Mouse (Mus musculus) olfactory bulb, adult 2 months (tissue): ENCODE results near the gene Xylb. TPM values are rescaled to one million over a fixed set of nuclear protein-coding genes. Genes with fewer than 3 reads are reported as not detected.
A peak's percentile ranks its signal among the peaks of the same experiment; 100 is the strongest.

ENCODE experiments used
- H3K27ac ChIP-seq: fragments of 200-500 bp; 2 replicates; pipeline ENCODE4 v1.5.1; 2012; ENCODE audit warnings: low read depth, low read length; ENCODE audit not compliant: insufficient read depth
- H3K4me1 ChIP-seq: fragments of 200-500 bp; 2 replicates; pipeline ENCODE4 v1.6.1; 2012; ENCODE audit warnings: low read length; ENCODE audit not compliant: control insufficient read depth, insufficient read depth
- H3K4me3 ChIP-seq: fragments of 200-500 bp; 2 replicates; pipeline ENCODE4 v1.5.1; 2012; ENCODE audit warnings: mild to moderate bottlenecking, low read depth, low read length, moderate library complexity; ENCODE audit not compliant: insufficient read depth
- CTCF ChIP-seq: fragments of 200-500 bp; IDR thresholded peaks from 2 replicates; pipeline ENCODE4 v1.5.1; 2012; ENCODE audit warnings: low read depth, mild to moderate bottlenecking, low read length, moderate library complexity; ENCODE audit not compliant: insufficient read depth
- POLR2A ChIP-seq: fragments of 200-500 bp; IDR thresholded peaks from 2 replicates; pipeline ENCODE4 v1.6.1; 2012; ENCODE audit warnings: mild to moderate bottlenecking, low read depth, low read length, moderate library complexity; ENCODE audit not compliant: insufficient read depth
- WGBS: fragments of 180-500 bp; shearing (Covaris S2); methylation state at CpG from one replicate; pipeline ENCODE4 v1.1.7; 2018; 5-methylcytosine and 5-hydroxymethylcytosine counted together
- polyA plus RNA-seq: library from polyadenylated mRNA; stranded (reverse); fragments of >200 nt; gene quantifications from 2 replicates; pipeline ENCODE4 v1.2.4, GENCODE M21; 2012; ENCODE audit warnings: low replicate concordance; ENCODE audit not compliant: missing spikeins, insufficient read depth, insufficient read length

Xylb gene
- polyA plus RNA-seq, 1 experiment, result not detected

DNA sequence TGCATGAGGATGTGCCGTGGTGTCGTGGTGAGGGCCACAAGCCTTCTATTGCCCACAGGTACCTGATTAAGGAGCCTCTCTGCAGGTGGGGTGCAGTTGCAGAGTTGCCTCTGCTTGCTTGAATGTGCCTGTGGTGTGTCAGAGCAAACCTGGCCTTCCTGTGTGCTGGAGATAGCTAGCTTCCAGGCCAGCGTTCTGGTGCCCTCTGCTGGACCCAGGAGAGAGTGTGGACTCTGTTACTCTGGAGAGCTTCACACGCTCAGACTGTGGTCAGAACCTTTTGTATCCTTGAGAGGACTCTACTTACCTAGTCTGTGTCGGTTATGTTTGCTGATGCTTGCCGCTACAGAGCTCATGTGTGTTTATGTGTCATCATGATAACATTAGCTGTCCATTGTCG, 73.1 kb downstream of the Xylb start:
- WGBS, result 42% methylated on average over 7 of the region's 7 CpGs
- TF ChIP-seq CTCF (peak; percentile 66; the same call in 1 of the 2 replicates), POLR2A (no peak)

GRCm38 (mm10) chr9:119435855-119436254, 78.7 kb downstream of the Xylb start:
- no peaks in the 10 kb centered on the region for H3K4me1 ChIP-seq
- TF ChIP-seq POLR2A (no peak), CTCF (no peak)
- no peak overlapping the region for H3K27ac ChIP-seq
- H3K4me3 ChIP-seq, result no peak overlapping the region
- WGBS, result 84% methylated on average over 2 of the region's 2 CpGs

More for the DNA sequence above, 73.1 kb downstream of the Xylb start:
- Histone ChIP-seq H3K27ac (no peak overlapping the region), H3K4me1 (peaks cover 13% of the 10 kb centered on the region), H3K4me3 (no peak overlapping the region)

GRCm38 (mm10) chr9:119438065-119438464, 80.9 kb downstream of the Xylb start:
- WGBS, result 88% methylated on average over 12 of the region's 12 CpGs
- TF ChIP-seq CTCF (no peak), POLR2A (no peak)
- H3K27ac ChIP-seq, result no peak overlapping the region
- no peak overlapping the region for H3K4me3 ChIP-seq
- no peaks in the 10 kb centered on the region for H3K4me1 ChIP-seq

- no peaks in the 10 kb centered on the region for H3K4me1 ChIP-seq
- no peak overlapping the region for H3K4me3 ChIP-seq
- H3K27ac ChIP-seq, result no peak overlapping the region
- TF ChIP-seq POLR2A, result no peak
- no peak for TF ChIP-seq CTCF
- 87% methylated on average over 9 of the region's 9 CpGs for WGBS
Observed at GRCm38 (mm10) chr9:119438498-119439000, 81.4 kb downstream of the Xylb start.

Other genes starting within 250 kb of the Xylb start
- not detected in 2 replicates for gene Acaa1b, start 200.3 kb upstream of the Xylb start, polyA plus RNA-seq
- not detected in 2 replicates for gene Gm47289, start 198.2 kb upstream of the Xylb start, polyA plus RNA-seq
- not detected in 2 replicates for gene Slc22a13, start 148.3 kb upstream of the Xylb start, polyA plus RNA-seq
- gene Oxsr1, start 35.0 kb upstream of the Xylb start, polyA plus RNA-seq, result not detected in 2 replicates
- gene Acaa1a, start 17.7 kb upstream of the Xylb start, polyA plus RNA-seq, result not detected in 2 replicates
- gene Myd88, start 16.0 kb upstream of the Xylb start, polyA plus RNA-seq, result not detected in 2 replicates
- gene Slc22a14, start 8.2 kb downstream of the Xylb start, polyA plus RNA-seq, result not detected in 2 replicates
- gene Acvr2b, start 44.7 kb downstream of the Xylb start, polyA plus RNA-seq, result not detected in 2 replicates
- gene Exog, start 87.6 kb downstream of the Xylb start, polyA plus RNA-seq, result not detected in 2 replicates
- gene Scn5a, start 221.6 kb downstream of the Xylb start, polyA plus RNA-seq, result not detected in 2 replicates